Mouse (Mus musculus): ENCODE measurements around the gene Zfp30.

The Zfp30 gene

GRCm38 (mm10) chr7:29783871-29784551 lies at the start of gene Zfp30:
Gene Zfp30 (plus strand): TSS chr7:29783998.
- in situ Hi-C loops (cut with MboI, MseI): no loop called here

DNA sequence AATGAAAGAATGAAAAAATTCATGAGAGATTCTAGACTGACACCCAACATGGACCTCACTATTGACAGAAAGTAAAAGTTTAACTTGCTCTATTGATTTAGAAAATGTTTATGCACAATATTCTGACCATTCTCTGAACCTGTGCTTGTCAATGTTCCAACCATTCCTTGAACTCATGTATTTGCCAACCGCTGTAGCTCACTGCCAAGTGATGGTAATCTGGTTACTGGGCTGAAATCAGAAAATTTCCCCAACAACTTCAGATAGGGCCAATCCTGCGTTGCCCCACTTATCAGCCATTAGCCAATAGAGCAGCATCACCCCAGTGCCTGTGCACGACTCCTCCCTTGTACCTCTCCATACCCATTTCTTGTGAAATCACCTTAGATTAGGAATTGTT lies 41.5 kb upstream of the Zfp30 start:
- in situ Hi-C loops (cut with MboI, MseI): no loop called here

- in situ Hi-C loops (cut with MboI, MseI): no loop called here
These were observed 23.3 kb upstream of the Zfp30 start for GRCm38 (mm10) chr7:29760476-29760875.

DNA sequence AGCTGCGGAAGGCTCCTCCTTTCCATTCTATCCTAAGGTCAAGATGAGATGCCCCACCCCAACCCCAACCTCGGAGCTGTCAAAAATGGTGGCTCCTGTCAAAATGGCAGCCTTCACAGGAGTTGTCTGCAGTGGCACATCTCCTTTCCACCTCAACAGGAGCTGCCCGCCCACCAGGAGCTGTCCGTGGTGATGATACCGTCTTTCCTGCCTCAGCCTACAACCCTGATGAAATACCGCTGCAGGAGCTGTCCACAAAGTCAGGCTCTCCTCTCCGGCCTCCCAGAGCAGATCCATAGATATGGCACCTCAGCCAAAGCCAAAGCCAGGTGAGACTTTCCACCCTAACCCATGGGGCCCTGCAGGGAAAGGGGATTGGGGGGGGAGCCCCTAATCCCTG lies 19.1 kb upstream of the Zfp30 start:
- in situ Hi-C loops (cut with MboI, MseI): loop anchor here (5.0 kb wide), 1 partner anchor 48 kb away; no protein-coding TSS in a partner anchor

GRCm38 (mm10) chr7:29767058-29767686 lies 16.6 kb upstream of the Zfp30 start:
- in situ Hi-C loops (cut with MboI, MseI): loop anchor here (5.0 kb wide), 1 partner anchor 45 kb away; no protein-coding TSS in a partner anchor

GRCm38 (mm10) chr7:29768090-29768900 lies 15.5 kb upstream of the Zfp30 start, which contains the start of gene Zfp84:
Gene Zfp84 (plus strand): TSS chr7:29768552.
- in situ Hi-C loops (cut with MboI, MseI): loop anchor here (5.0 kb wide), 1 partner anchor 44 kb away; no protein-coding TSS in a partner anchor

DNA sequence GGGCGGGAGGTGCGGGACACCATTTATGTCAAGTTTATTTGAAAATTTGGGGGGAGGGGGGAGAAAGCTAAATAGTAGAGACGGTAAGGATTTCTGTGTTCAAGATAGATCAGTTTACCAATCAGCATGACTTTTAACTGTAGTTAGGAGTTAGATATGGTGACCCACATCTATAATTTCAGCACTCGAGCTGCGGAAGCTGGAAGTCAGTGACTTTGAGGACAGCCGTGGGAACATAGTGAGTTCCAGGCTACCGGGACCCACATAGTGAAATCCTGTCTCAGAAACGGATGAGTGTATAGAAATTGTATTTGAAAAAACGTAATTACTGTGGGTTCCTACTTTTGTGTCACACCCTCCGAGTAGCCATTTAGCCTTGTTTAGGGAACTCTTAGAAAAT lies 14.8 kb upstream of the Zfp30 start:
- in situ Hi-C loops (cut with MboI, MseI): loop anchor here (5.0 kb wide), 1 partner anchor 43 kb away; no protein-coding TSS in a partner anchor

DNA sequence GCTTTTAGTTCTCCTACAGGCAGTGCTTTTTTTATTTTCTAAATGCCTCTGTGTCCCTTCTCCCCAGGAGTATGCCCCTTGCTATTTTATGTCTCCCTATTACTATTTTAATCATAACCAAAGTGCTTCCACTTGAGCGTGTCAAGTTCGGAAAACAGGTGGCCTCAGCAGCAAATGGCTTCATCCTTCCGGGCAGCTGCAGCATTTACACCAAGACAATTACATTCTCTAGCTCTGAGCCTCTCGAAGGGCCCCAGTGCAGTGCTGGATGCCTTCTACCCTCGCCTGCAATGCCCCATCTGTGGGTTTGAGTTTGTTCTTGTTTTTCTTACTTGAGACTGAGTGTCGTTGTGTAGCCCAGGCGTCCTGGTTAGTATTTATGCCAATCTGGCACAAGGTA lies 10.3 kb upstream of the Zfp30 start:
- in situ Hi-C loops (cut with MboI, MseI): no loop called here

- in situ Hi-C loops (cut with MboI, MseI): no loop called here
These were observed 9.4 kb upstream of the Zfp30 start for GRCm38 (mm10) chr7:29774371-29774770.

GRCm38 (mm10) chr7:29776568-29776967 lies 7.2 kb upstream of the Zfp30 start:
- in situ Hi-C loops (cut with MboI, MseI): no loop called here

- in situ Hi-C loops (cut with MboI, MseI): no loop called here
These were observed 6.4 kb upstream of the Zfp30 start for GRCm38 (mm10) chr7:29777372-29777771.

DNA sequence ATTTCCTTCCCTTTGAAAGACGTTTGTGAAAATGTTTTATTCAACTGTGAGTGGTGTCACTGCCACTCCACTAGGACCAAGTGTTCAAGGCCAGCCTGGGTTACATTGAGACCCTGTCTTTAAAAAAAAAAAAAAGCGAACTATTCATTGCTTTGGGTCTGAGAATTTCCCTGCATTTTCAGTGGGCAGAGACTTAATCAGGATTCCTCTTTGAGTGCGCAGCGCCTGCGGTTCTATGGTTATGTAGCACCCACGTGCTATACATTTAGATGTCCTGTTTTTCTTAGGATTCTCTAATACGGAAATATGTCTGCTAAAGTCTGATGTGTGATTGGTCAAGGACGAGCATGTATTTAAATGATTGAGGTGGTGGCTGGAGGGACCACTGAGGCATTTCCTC lies 1.2 kb downstream of the Zfp30 start:
- in situ Hi-C loops (cut with MboI, MseI): no loop called here

GRCm38 (mm10) chr7:29785888-29786287 lies 2.1 kb downstream of the Zfp30 start:
- in situ Hi-C loops (cut with MboI, MseI): no loop called here

- in situ Hi-C loops (cut with MboI, MseI): no loop called here
These were observed 9.1 kb downstream of the Zfp30 start for GRCm38 (mm10) chr7:29792906-29793305.

DNA sequence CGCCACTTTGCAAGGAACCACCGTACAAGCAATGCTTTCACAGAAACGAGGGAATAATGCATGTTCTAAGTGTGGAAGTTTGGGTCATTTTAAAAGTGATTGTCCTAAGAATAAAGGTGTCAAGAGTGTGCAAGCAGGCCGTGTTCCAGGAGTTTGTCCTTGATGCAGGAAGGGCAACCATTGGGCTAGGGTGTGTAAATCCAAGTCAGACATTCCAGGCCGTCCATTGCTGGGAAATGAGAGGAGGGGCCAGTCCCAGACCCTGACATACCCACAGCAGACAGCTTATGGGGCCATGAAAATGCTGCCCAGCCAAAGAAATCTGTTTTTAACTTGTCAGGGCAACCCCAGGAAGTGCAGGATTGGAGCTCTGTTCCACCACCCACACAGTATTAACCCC lies 23.2 kb downstream of the Zfp30 start:
- in situ Hi-C loops (cut with MboI, MseI): no loop called here

DNA sequence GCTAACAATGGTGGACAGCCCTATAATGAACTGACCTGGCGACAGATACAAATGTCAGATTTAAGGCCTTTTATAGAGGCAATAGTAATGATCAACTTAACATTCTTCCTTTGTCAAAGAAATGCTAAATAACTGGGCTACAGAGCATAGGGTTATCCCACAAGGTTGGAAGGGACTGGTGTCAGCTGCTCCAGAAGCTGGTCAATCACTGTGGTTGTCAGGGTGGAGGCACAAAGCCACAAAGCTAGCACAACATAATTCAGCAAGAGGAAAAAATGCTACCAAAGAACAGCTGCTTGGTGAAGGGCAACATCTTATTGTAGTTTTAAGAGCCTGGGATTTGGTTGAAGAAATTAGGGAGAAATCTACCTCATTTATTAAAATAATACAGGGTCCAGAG lies 28.4 kb downstream of the Zfp30 start:
- in situ Hi-C loops (cut with MboI, MseI): loop anchor here (5.0 kb wide), 1 partner anchor 45 kb away; the partner anchor contains the start of gene Zfp84

DNA sequence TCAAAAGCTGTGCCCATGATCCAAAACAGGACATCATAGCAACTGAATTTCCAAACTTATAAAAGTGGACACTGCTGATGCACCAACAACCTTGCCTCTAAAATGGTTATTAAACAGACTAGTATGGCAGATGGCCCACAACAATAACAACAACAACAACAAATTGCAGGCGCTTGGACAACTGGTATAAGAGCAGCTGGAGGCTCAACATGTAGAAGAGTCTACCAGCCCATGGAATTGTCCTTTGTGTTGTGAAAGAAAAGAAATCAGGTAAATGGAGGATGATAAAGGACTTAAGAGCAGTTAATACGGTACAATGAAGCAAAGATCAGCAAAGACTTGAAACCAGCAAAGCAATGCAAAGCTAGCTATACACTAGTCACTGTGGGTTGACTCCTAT lies 30.6 kb downstream of the Zfp30 start:
- in situ Hi-C loops (cut with MboI, MseI): loop anchor here (5.0 kb wide), 1 partner anchor 47 kb away; the partner anchor contains the start of gene Zfp84

DNA sequence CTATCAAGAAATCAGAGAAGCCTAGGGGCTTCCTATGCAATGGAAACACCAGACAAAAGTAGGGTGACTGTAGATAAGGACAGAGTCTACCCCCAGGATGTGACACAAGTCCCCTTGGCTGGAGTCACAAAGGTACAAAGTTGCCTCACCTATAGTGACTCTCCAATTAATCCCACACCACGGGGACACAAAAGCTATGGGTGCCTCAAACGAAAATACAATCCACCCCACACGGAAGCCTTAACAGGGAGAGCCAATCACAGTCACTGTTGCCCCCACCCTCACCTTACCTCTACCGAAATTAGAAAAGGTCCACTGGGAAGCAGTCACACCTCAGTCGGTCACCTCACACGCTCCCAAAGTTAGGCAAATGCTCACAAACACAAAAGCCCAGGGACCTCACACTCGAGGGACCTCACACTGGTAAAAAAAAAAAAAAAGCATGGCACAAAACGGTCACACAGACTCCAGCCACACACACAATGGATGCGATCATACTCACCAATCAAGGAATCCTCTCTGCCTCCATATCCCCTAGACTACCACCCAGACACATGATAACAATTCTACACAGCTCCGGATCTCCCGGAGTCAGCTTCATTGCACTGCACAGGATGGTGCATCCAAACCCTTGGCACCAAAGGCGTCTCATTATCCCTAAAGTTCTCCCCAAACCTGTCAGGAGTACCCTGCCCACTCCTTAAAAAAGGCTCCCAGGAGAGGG lies 31.4 kb downstream of the Zfp30 start:
- in situ Hi-C loops (cut with MboI, MseI): no loop called here

- in situ Hi-C loops (cut with MboI, MseI): no loop called here
These were observed 32.2 kb downstream of the Zfp30 start, which contains the start of gene Zfp790 for GRCm38 (mm10) chr7:29815910-29816429. Gene Zfp790 (plus strand): TSS chr7:29816114.

DNA sequence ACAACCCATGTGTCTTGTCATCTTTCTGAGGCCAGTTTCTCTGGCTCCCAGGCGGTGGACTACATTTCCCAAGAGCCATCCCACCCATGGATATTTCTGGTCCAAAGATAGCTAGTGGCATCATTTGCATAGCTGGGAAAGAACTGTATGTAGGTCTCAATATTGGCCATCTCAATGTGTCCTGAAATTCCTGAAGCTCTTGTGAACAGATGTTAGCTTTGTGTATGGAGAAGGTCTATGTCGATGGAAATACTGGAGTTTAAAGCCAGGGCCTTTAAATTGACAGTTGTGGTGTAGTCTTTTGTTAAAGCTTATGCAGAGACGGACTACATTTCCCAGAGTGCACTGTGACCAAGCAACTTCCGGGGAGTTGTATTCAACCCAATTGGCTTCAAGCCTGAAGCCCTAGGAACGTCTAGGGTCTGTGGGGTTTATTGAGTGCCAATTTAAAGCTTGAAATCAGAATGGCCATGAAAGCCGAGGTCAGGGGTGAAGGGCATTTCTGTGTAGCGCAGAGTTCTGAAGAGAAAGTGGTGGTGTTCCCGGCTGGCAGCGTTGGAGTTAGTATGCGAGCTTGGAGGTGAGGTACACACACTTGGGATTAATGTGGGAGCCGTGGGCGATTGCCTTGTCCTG lies 34.9 kb downstream of the Zfp30 start:
- in situ Hi-C loops (cut with MboI, MseI): no loop called here

DNA sequence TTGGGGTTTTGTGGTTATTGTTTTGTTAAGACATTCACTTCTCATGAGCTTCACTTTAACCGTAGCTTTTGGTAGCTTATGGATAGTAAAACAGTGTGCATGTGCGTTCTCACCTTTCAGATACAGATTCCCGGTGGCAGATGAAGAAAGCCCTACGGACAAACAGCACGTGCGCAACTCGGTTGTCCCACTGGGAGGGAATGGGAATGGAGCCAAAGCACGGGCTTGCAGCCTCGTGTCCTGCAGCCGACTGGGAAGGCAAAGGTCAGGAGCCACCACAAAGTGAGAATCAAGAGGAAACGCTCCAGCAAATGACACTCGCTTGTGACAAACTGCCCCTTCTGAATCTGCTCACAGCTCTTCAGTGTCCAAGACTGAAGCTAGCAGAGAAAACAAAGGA lies 44.2 kb downstream of the Zfp30 start:
- in situ Hi-C loops (cut with MboI, MseI): no loop called here
